Comparison of ENCODE assay signal across 8 mouse cellular contexts in genomic region chr5:75829850-75830625, GRCm38 (mm10).
DNase-seq lines count a peak whose midpoint lies in the region; ATAC-seq and TF ChIP-seq lines count a peak whose summit lies in the region.
"Had no signal": no experiment of that assay in that cellular context is flagged by ENCODE, and none has a peak within 500 bp of the region (broad histone marks: within the 10 kb centered on the region; RNA-seq: fewer than 3 reads in every experiment).

No protein-coding gene starts in this region.

- intact Hi-C loops in heart, postnatal 10 days (cut with DNase I), result no loop called here

- TF ChIP-seq CTCF in bone marrow, adult 2 months (IDR thresholded peaks at IDR 0.05; ENCODE audit: control insufficient read depth, insufficient read depth, low read length), result no peak

- no peaks in the 10 kb centered on the region for H3K9me3 ChIP-seq in kidney, embryonic 15.5 days (replicated peaks)
- no peaks in the 10 kb centered on the region for H3K9me3 ChIP-seq in kidney, embryonic 16.5 days (ENCODE audit: low read length)

- no peak overlapping the region for H3K4me2 ChIP-seq in kidney, embryonic 15.5 days
- H3K4me2 ChIP-seq in kidney, embryonic 16.5 days (replicated peaks; ENCODE audit: low read depth, low read length), result no peak overlapping the region

- 33% methylated on average over 6 of the region's 6 CpGs for WGBS in kidney, embryonic 15.5 days
- 35% methylated on average over 6 of the region's 6 CpGs for WGBS in kidney, embryonic 16.5 days
- WGBS in bone marrow, adult 2 months, result 29% methylated on average over 6 of the region's 6 CpGs

- peak; percentile 80 for ATAC-seq in kidney, embryonic 15.5 days (replicated peaks; ENCODE audit: low FRiP score)
- no peak; the same call in none of the 2 replicates for ATAC-seq in kidney, embryonic 16.5 days (ENCODE audit: low FRiP score, low TSS enrichment)

- peak; percentile 33 to 37 for DNase-seq in heart, postnatal 10 days
- peak; percentile 19 to 30 for DNase-seq in natural killer cell, adult 2 months (ENCODE audit: low spot score in 2 of 2)
- no peak for DNase-seq in spleen, postnatal 14 days (ENCODE audit: low spot score in 2 of 2)
- no peak for DNase-seq in cerebellum, adult 18-20 months
- DNase-seq: cerebellum, postnatal 25 days had no signal

- no peak overlapping the region for H3K4me3 ChIP-seq in kidney, embryonic 15.5 days (replicated peaks)
- H3K4me3 ChIP-seq in kidney, embryonic 16.5 days (ENCODE audit: low read length), result no peak overlapping the region
- H3K4me3 ChIP-seq in bone marrow, adult 2 months (replicated peaks; ENCODE audit: control insufficient read depth, low read depth, low read length), result no peak overlapping the region

- no peak overlapping the region for H3K9ac ChIP-seq in kidney, embryonic 15.5 days
- H3K9ac ChIP-seq in kidney, embryonic 16.5 days (replicated peaks; ENCODE audit: low read length), result no peak overlapping the region

- H3K27ac ChIP-seq in kidney, embryonic 15.5 days, result 0 out of 2 replicates have a peak overlapping the region, but pooled peaks have one; percentile 1
- no peak overlapping the region for H3K27ac ChIP-seq in kidney, embryonic 16.5 days (ENCODE audit: low read length)
- H3K27ac ChIP-seq in bone marrow, adult 2 months (ENCODE audit: control insufficient read depth, insufficient read depth, low read depth, low read length, poor library complexity), result peak overlapping the region; percentile 24; the same call in 1 of the 2 replicates

- TF ChIP-seq POLR2A in bone marrow, adult 2 months (IDR thresholded peaks at IDR 0.05; ENCODE audit: borderline replicate concordance, control insufficient read depth, low read depth, low read length), result no peak

- H3K27me3 ChIP-seq in kidney, embryonic 15.5 days, result no peaks in the 10 kb centered on the region
- no peaks in the 10 kb centered on the region for H3K27me3 ChIP-seq in kidney, embryonic 16.5 days (ENCODE audit: insufficient read depth, low read length)

- peaks cover 24% of the 10 kb centered on the region for H3K4me1 ChIP-seq in kidney, embryonic 15.5 days
- H3K4me1 ChIP-seq in kidney, embryonic 16.5 days (ENCODE audit: insufficient read depth, low read length), result peaks cover 13% of the 10 kb centered on the region
- peaks cover 7% of the 10 kb centered on the region for H3K4me1 ChIP-seq in bone marrow, adult 2 months (ENCODE audit: control insufficient read depth, insufficient read depth, low read length)

- H3K36me3 ChIP-seq in kidney, embryonic 15.5 days, result no peaks in the 10 kb centered on the region
- H3K36me3 ChIP-seq in kidney, embryonic 16.5 days (ENCODE audit: insufficient read depth, low read length), result no peaks in the 10 kb centered on the region

Comparison
In these comparisons a context has a peak if more than half of its experiments do, and no peak if none do; other contexts are left out.
1. DNase-seq: peak in heart, postnatal 10 days (2 of 2) and natural killer cell, adult 2 months (2 of 2); none in spleen, postnatal 14 days (0 of 2) and cerebellum, adult 18-20 months (0 of 2).